Mouse (Mus musculus): Measurements from ENCODE around the gene Grm3.

DNA sequence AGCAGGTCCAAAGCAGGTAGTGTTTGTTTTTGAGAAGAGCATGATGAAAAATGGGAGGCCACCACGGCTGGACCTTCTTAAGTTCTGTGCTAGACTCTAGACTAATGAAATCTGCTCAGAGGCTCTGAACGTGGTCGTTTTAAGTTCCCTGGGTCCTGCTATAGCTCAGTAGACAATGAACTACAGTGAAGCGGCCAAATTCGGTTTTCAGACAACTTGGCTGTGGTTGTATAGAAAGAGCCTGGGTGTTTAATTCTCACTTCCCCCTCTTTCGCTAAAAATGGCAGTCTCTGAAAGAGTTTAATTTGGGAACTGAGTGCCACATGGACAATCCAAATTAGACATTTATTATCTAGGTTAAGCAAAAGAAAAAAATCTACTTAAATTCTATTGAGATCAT lies 154.0 kb downstream of the Grm3 start:
- TF ChIP-seq CTCF (IDR thresholded peaks at IDR 0.05; ENCODE audit: control insufficient read depth, insufficient read depth, insufficient read length), result no peak
- TF ChIP-seq FOSL1 (IDR thresholded peaks at IDR 0.05; ENCODE audit: insufficient read depth, low read length, poor library complexity, severe bottlenecking), result no peak
- no peak for TF ChIP-seq CEBPB (IDR thresholded peaks at IDR 0.05; ENCODE audit: low read depth)
- no peak for TF ChIP-seq MAX (IDR thresholded peaks at IDR 0.05)
- no peak for TF ChIP-seq USF1 (IDR thresholded peaks at IDR 0.05; ENCODE audit: low read depth)
